Mouse (Mus musculus) testis, adult 2 months (tissue): ENCODE data around the gene Grin3b.

ENCODE experiments used
- CTCF ChIP-seq: fragments of 200-500 bp; IDR thresholded peaks from 2 replicates; pipeline ENCODE4 v1.5.1; 2012; ENCODE audit warnings: low read depth, mild to moderate bottlenecking, inconsistent platforms, low read length, moderate library complexity; ENCODE audit not compliant: control insufficient read depth, insufficient read depth, insufficient replicate concordance
- POLR2A ChIP-seq: fragments of 200-500 bp; IDR thresholded peaks from 2 replicates; pipeline ENCODE4 v1.6.1; 2012; ENCODE audit warnings: low read depth, mild to moderate bottlenecking, inconsistent platforms, low read length, moderate library complexity; ENCODE audit not compliant: control insufficient read depth

DNA sequence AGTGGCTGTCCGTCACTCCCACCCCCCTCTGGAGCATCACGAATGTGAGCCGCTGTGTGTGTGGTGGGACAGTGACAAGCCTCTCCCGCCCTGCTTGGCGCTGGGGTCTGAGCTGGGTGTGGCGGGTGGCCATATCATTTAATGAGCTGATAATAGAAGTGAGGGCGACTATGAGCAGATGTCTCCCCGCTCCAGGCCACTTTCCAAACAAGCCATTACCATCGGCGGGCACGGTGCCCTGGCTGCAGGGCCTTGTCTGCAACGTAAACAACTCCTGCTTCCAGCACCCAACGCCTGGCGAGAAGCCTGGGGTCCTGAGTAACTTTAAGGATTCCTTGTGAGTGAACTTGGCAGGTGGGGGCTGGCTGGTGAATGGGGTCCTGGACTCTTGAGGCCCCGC is 27.3 kb downstream of the Grin3b start:
- no peak for TF ChIP-seq POLR2A
- no peak for TF ChIP-seq CTCF
